Mouse (Mus musculus): ENCODE measurements around the gene Pigp.

The Pigp gene

GRCm38 (mm10) chr16:94371301-94371931, at the start of gene Pigp:
Gene Pigp, minus strand, starts transcription at chr16:94371842.
- peak in 1 of 2 experiments; percentile 48 for DNase-seq (ENCODE audit: low spot score in 2 of 2)

- DNase-seq (ENCODE audit: low spot score in 2 of 2): no peak
Measured at GRCm38 (mm10) chr16:94420498-94420897, 48.9 kb upstream of the Pigp start.

GRCm38 (mm10) chr16:94414151-94414550, 42.5 kb upstream of the Pigp start:
- no peak for DNase-seq (ENCODE audit: low spot score in 2 of 2)

- no peak for DNase-seq (ENCODE audit: low spot score in 2 of 2)
Measured at GRCm38 (mm10) chr16:94412760-94413159, 41.1 kb upstream of the Pigp start.

GRCm38 (mm10) chr16:94412198-94412597, 40.6 kb upstream of the Pigp start:
- DNase-seq (ENCODE audit: low spot score in 2 of 2): no peak

GRCm38 (mm10) chr16:94411287-94411686, 39.6 kb upstream of the Pigp start:
- no peak for DNase-seq (ENCODE audit: low spot score in 2 of 2)

GRCm38 (mm10) chr16:94402185-94402584, 30.5 kb upstream of the Pigp start:
- DNase-seq (ENCODE audit: low spot score in 2 of 2): no peak

- no peak for DNase-seq (ENCODE audit: low spot score in 2 of 2)
Measured at GRCm38 (mm10) chr16:94401636-94402035, 30.0 kb upstream of the Pigp start.

- no peak for DNase-seq (ENCODE audit: low spot score in 2 of 2)
Measured at GRCm38 (mm10) chr16:94399141-94399540, 27.5 kb upstream of the Pigp start.

GRCm38 (mm10) chr16:94396641-94397040, 25.0 kb upstream of the Pigp start:
- DNase-seq (ENCODE audit: low spot score in 2 of 2): no peak

GRCm38 (mm10) chr16:94395051-94395450, 23.4 kb upstream of the Pigp start:
- no peak for DNase-seq (ENCODE audit: low spot score in 2 of 2)

- DNase-seq (ENCODE audit: low spot score in 2 of 2): no peak
Measured at GRCm38 (mm10) chr16:94392299-94392698, 20.7 kb upstream of the Pigp start.

- no peak for DNase-seq (ENCODE audit: low spot score in 2 of 2)
Measured at GRCm38 (mm10) chr16:94387690-94388089, 16.0 kb upstream of the Pigp start.

GRCm38 (mm10) chr16:94383277-94383676, 11.6 kb upstream of the Pigp start:
- no peak for DNase-seq (ENCODE audit: low spot score in 2 of 2)

- DNase-seq (ENCODE audit: low spot score in 2 of 2): no peak
Measured at GRCm38 (mm10) chr16:94379386-94379785, 7.7 kb upstream of the Pigp start.

- peak; percentile 54 to 67 for DNase-seq (ENCODE audit: low spot score in 2 of 2)
Measured at GRCm38 (mm10) chr16:94370915-94371300, 734 bp downstream of the Pigp start.

- peak; percentile 89 to 93 for DNase-seq (ENCODE audit: low spot score in 2 of 2)
Measured at GRCm38 (mm10) chr16:94370173-94370914, 1.3 kb downstream of the Pigp start, which contains the start of gene Ttc3. Gene Ttc3, plus strand, starts transcription at chr16:94370618.

- DNase-seq (ENCODE audit: low spot score in 2 of 2): peak in 1 of 2 experiments; percentile 18
Measured at GRCm38 (mm10) chr16:94369596-94370172, 2.0 kb downstream of the Pigp start.

GRCm38 (mm10) chr16:94365435-94365834, 6.2 kb downstream of the Pigp start:
- DNase-seq (ENCODE audit: low spot score in 2 of 2): no peak

- no peak for DNase-seq (ENCODE audit: low spot score in 2 of 2)
Measured at GRCm38 (mm10) chr16:94363814-94364213, 7.8 kb downstream of the Pigp start.

- DNase-seq (ENCODE audit: low spot score in 2 of 2): peak; percentile 84 to 88
Measured at GRCm38 (mm10) chr16:94362174-94362873, 9.3 kb downstream of the Pigp start.
